9 mouse cellular contexts compared by ENCODE assay signal in genomic region chr10:58370559-58370958, GRCm38 (mm10). TPM values are rescaled to one million over a fixed set of nuclear protein-coding genes. Genes with fewer than 3 reads are reported as not detected.
DNase-seq lines count a peak whose midpoint lies in the region; ATAC-seq lines count a peak whose summit lies in the region.
"Had no signal": no experiment of that assay in that cellular context is flagged by ENCODE, and none has a peak within 500 bp of the region (broad histone marks: within the 10 kb centered on the region; RNA-seq: fewer than 3 reads in every experiment).

No protein-coding gene starts in this region.

- no peak for DNase-seq in heart, postnatal 4 days
- DNase-seq in cerebellum, adult 18-20 months: no peak
- DNase-seq in left cerebral cortex, postnatal 4 days: no peak

- H3K27ac ChIP-seq in heart, embryonic 14.5 days (replicated peaks in 1 of 2; ENCODE audit: control insufficient read depth in 1 of 2, insufficient read depth in 1 of 2, low read depth in 2 of 2, low read length in 2 of 2): peak overlapping the region; percentile 39 to 84; a peak in 3 of 4 replicates
- H3K27ac ChIP-seq in midbrain, embryonic 12.5 days (replicated peaks): 0 out of 2 replicates have a peak overlapping the region, but pooled peaks have one; percentile 1
- no peak overlapping the region for H3K27ac ChIP-seq in midbrain, embryonic 15.5 days
- peak overlapping the region; percentile 81 for H3K27ac ChIP-seq in heart, embryonic 16.5 days (ENCODE audit: low read length)
- H3K27ac ChIP-seq in stomach, embryonic 16.5 days (ENCODE audit: low read length): peak overlapping the region; percentile 87
- H3K27ac ChIP-seq: limb, embryonic 15.5 days had no signal

- no peak overlapping the region for H3K9ac ChIP-seq in heart, embryonic 14.5 days (ENCODE audit: low read length)
- H3K9ac ChIP-seq in midbrain, embryonic 12.5 days (replicated peaks): no peak overlapping the region
- H3K9ac ChIP-seq in midbrain, embryonic 15.5 days: no peak overlapping the region
- no peak overlapping the region for H3K9ac ChIP-seq in heart, embryonic 16.5 days (ENCODE audit: low read length)
- H3K9ac ChIP-seq in stomach, embryonic 16.5 days (ENCODE audit: low read length): no peak overlapping the region
- H3K9ac ChIP-seq: limb, embryonic 15.5 days had no signal

- no peak for ATAC-seq in heart, embryonic 14.5 days (ENCODE audit: insufficient number of reproducible peaks, insufficient read depth, low FRiP score, low read depth)
- ATAC-seq in midbrain, embryonic 12.5 days (ENCODE audit: low FRiP score, low read depth): no peak
- no peak for ATAC-seq in midbrain, embryonic 15.5 days (replicated peaks)
- no peak for ATAC-seq in heart, embryonic 16.5 days (replicated peaks; ENCODE audit: extremely low read depth, insufficient read depth, low FRiP score)
- ATAC-seq in stomach, embryonic 16.5 days (ENCODE audit: insufficient read depth, low FRiP score): no peak

- no peak overlapping the region for H3K4me3 ChIP-seq in heart, embryonic 14.5 days (ENCODE audit: control insufficient read depth in 1 of 2, insufficient read depth in 1 of 2, low read depth in 1 of 2, low read length in 2 of 2)
- no peak overlapping the region for H3K4me3 ChIP-seq in midbrain, embryonic 12.5 days
- H3K4me3 ChIP-seq in midbrain, embryonic 15.5 days: no peak overlapping the region
- no peak overlapping the region for H3K4me3 ChIP-seq in heart, embryonic 16.5 days (ENCODE audit: low read length)
- no peak overlapping the region for H3K4me3 ChIP-seq in stomach, embryonic 16.5 days (replicated peaks; ENCODE audit: low read length)
- H3K4me3 ChIP-seq: limb, embryonic 15.5 days had no signal

- H3K4me2 ChIP-seq in heart, embryonic 14.5 days (ENCODE audit: low read length): peak overlapping the region; percentile 56; the same call in 1 of the 2 replicates
- H3K4me2 ChIP-seq in midbrain, embryonic 12.5 days (replicated peaks): no peak overlapping the region
- H3K4me2 ChIP-seq in midbrain, embryonic 15.5 days: no peak overlapping the region
- no peak overlapping the region for H3K4me2 ChIP-seq in heart, embryonic 16.5 days (ENCODE audit: low read depth, low read length)
- no peak overlapping the region for H3K4me2 ChIP-seq in stomach, embryonic 16.5 days (ENCODE audit: low read depth, low read length)
- H3K4me2 ChIP-seq: limb, embryonic 15.5 days had no signal

- peaks cover 6 to 47% of the 10 kb centered on the region in 2 experiments for H3K4me1 ChIP-seq in heart, embryonic 14.5 days (ENCODE audit: control insufficient read depth in 2 of 2, insufficient read depth in 2 of 2, low read length in 2 of 2)
- peaks cover 22% of the 10 kb centered on the region for H3K4me1 ChIP-seq in midbrain, embryonic 12.5 days
- peaks cover 17% of the 10 kb centered on the region for H3K4me1 ChIP-seq in midbrain, embryonic 15.5 days
- H3K4me1 ChIP-seq in heart, embryonic 16.5 days (ENCODE audit: control insufficient read depth, insufficient read depth, low read length): peaks cover 50% of the 10 kb centered on the region
- H3K4me1 ChIP-seq in stomach, embryonic 16.5 days (ENCODE audit: control insufficient read depth, insufficient read depth, low read length): peaks cover 39% of the 10 kb centered on the region

- H3K36me3 ChIP-seq in heart, embryonic 14.5 days (ENCODE audit: control insufficient read depth, insufficient read depth, low read length): no peaks in the 10 kb centered on the region
- no peaks in the 10 kb centered on the region for H3K36me3 ChIP-seq in midbrain, embryonic 12.5 days
- no peaks in the 10 kb centered on the region for H3K36me3 ChIP-seq in midbrain, embryonic 15.5 days (replicated peaks)
- H3K36me3 ChIP-seq in heart, embryonic 16.5 days (ENCODE audit: control insufficient read depth, insufficient read depth): no peaks in the 10 kb centered on the region
- no peaks in the 10 kb centered on the region for H3K36me3 ChIP-seq in stomach, embryonic 16.5 days (ENCODE audit: control insufficient read depth, insufficient read depth, low read length)
- H3K36me3 ChIP-seq: limb, embryonic 15.5 days had no signal

- no peaks in the 10 kb centered on the region for H3K9me3 ChIP-seq in heart, embryonic 14.5 days (ENCODE audit: control insufficient read depth, low read length)
- H3K9me3 ChIP-seq in midbrain, embryonic 12.5 days: no peaks in the 10 kb centered on the region
- no peaks in the 10 kb centered on the region for H3K9me3 ChIP-seq in midbrain, embryonic 15.5 days
- no peaks in the 10 kb centered on the region for H3K9me3 ChIP-seq in heart, embryonic 16.5 days (replicated peaks; ENCODE audit: control insufficient read depth, low read length)
- H3K9me3 ChIP-seq in stomach, embryonic 16.5 days (replicated peaks; ENCODE audit: control insufficient read depth, low read length): no peaks in the 10 kb centered on the region
- H3K9me3 ChIP-seq: limb, embryonic 15.5 days had no signal

- intact Hi-C loops in left cerebral cortex, postnatal 4 days (cut with DNase I): loop anchor here (10.0 kb wide), 1 partner anchor 74 kb away; the partner anchor contains the start of gene Ranbp2

- H3K27me3 ChIP-seq in heart, embryonic 14.5 days (ENCODE audit: control insufficient read depth, insufficient read depth, low read length): no peaks in the 10 kb centered on the region
- no peaks in the 10 kb centered on the region for H3K27me3 ChIP-seq in midbrain, embryonic 12.5 days
- H3K27me3 ChIP-seq in midbrain, embryonic 15.5 days (replicated peaks): no peaks in the 10 kb centered on the region
- no peaks in the 10 kb centered on the region for H3K27me3 ChIP-seq in heart, embryonic 16.5 days (ENCODE audit: control insufficient read depth, insufficient read depth, low read length)
- no peaks in the 10 kb centered on the region for H3K27me3 ChIP-seq in stomach, embryonic 16.5 days (ENCODE audit: control insufficient read depth, insufficient read depth, low read length)
- H3K27me3 ChIP-seq: limb, embryonic 15.5 days had no signal

RNA-seq across cellular contexts. Expression of gene Lims1, which starts 47.3 kb away (rescaled TPM):
- 179 and 193 TPM in 2 replicates for polyA plus RNA-seq in heart, embryonic 14.5 days (2014; fragmentation: Nextera tagmentation; extraction: Ambion mirVana)
- 100 to 1,000 TPM; 223 to 250 TPM for total RNA-seq in heart, postnatal 4 days (2021)
- polyA plus RNA-seq in midbrain, embryonic 12.5 days (2016; fragmentation: Nextera tagmentation; extraction: Ambion mirVana): 85.6 and 88.9 TPM in 2 replicates
- polyA plus RNA-seq in midbrain, embryonic 15.5 days (2015; fragmentation: Nextera tagmentation; extraction: Ambion mirVana): 52.6 and 54.6 TPM in 2 replicates
- 163 and 185 TPM in 2 replicates for polyA plus RNA-seq in heart, embryonic 16.5 days (2015; fragmentation: Nextera tagmentation; extraction: Ambion mirVana)
- polyA plus RNA-seq in stomach, embryonic 16.5 days (2015; fragmentation: Nextera tagmentation; extraction: Ambion mirVana): 136 and 161 TPM in 2 replicates
- 10 to 100 TPM; 34.7 to 35.9 TPM for total RNA-seq in left cerebral cortex, postnatal 4 days (2021)
